Mouse (Mus musculus): ENCODE measurements at regions not wholly inside any gene's neighbourhood (a gene's known extent, or its start where the extent isn't known, plus 50 kb on each side); places are given as distances from the start of the nearest gene placed in this dataset.

- no peaks in the 10 kb centered on the region for H3K4me1 ChIP-seq (ENCODE audit: control insufficient read depth, insufficient read depth, low read length)
- no peak overlapping the region for H3K4me3 ChIP-seq (ENCODE audit: insufficient read depth, low read length)
- TF ChIP-seq POLR2A (IDR thresholded peaks at IDR 0.05; ENCODE audit: extremely low read depth, insufficient read depth, low read length) (no peak), CTCF (IDR thresholded peaks at IDR 0.05; ENCODE audit: extremely low read depth, insufficient read depth, low read length) (no peak)
- H3K27ac ChIP-seq (ENCODE audit: insufficient read depth, low read length): no peak overlapping the region
These were observed 182.6 kb downstream of the Ice1 start for GRCm38 (mm10) chr13:70454592-70455390.

DNA sequence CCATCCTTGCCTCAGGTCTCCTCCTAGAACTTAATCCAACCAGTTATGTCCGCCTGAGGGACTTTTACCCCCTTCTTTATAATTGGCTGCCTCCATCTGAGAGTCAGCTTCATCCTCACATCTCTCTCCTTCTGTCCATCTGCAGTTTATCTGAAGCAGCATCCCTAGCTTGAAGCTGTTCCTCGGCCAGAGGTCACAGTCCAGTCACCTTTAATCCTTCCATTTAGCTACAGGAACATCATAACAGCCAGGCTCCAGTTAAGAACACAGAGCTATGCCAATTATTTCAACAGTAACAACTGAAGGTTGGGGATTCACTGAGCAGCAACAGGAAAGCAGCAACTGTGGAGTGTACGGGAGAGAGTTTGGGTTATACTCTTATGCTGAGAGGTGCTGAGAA is 179.0 kb downstream of the Ice1 start:
- no peaks in the 10 kb centered on the region for H3K4me1 ChIP-seq (ENCODE audit: control insufficient read depth, insufficient read depth, low read length)
- TF ChIP-seq POLR2A (IDR thresholded peaks at IDR 0.05; ENCODE audit: extremely low read depth, insufficient read depth, low read length): no peak
- TF ChIP-seq CTCF (IDR thresholded peaks at IDR 0.05; ENCODE audit: extremely low read depth, insufficient read depth, low read length): no peak
- H3K27ac ChIP-seq (ENCODE audit: insufficient read depth, low read length): no peak overlapping the region
- no peak overlapping the region for H3K4me3 ChIP-seq (ENCODE audit: insufficient read depth, low read length)

DNA sequence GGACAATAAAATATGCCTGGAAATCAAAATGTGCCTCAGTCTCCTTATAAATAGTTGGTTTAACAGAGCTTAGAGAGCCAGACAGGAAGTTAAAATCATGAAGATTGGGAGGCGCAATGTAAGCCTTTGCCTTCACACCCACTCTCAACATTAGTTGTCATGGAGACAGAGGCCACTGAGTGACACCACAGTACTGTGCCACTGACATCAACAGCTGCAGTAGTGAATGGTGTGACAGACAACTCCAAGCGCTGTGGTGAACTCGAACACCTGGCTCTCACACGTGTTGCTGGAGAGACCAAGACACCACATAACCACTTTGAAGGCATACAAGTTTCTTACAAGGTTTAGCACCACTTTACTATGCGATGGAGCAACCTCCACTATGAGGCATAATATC is 172.4 kb downstream of the Ice1 start:
- TF ChIP-seq POLR2A (IDR thresholded peaks at IDR 0.05; ENCODE audit: extremely low read depth, insufficient read depth, low read length) (no peak), CTCF (IDR thresholded peaks at IDR 0.05; ENCODE audit: extremely low read depth, insufficient read depth, low read length) (no peak)
- Histone ChIP-seq H3K4me3 (ENCODE audit: insufficient read depth, low read length) (no peak overlapping the region), H3K4me1 (ENCODE audit: control insufficient read depth, insufficient read depth, low read length) (no peaks in the 10 kb centered on the region), H3K27ac (ENCODE audit: insufficient read depth, low read length) (no peak overlapping the region)

- TF ChIP-seq POLR2A (IDR thresholded peaks at IDR 0.05; ENCODE audit: extremely low read depth, insufficient read depth, low read length) (no peak), CTCF (IDR thresholded peaks at IDR 0.05; ENCODE audit: extremely low read depth, insufficient read depth, low read length) (no peak)
- H3K4me3 ChIP-seq (ENCODE audit: insufficient read depth, low read length): no peak overlapping the region
- no peak overlapping the region for H3K27ac ChIP-seq (ENCODE audit: insufficient read depth, low read length)
- 0 out of 2 replicates have a peak, but pooled peaks cover 1% of the 10 kb centered on the region for H3K4me1 ChIP-seq (ENCODE audit: control insufficient read depth, insufficient read depth, low read length)
These were observed 162.7 kb downstream of the Ice1 start for GRCm38 (mm10) chr13:70474746-70475145.

DNA sequence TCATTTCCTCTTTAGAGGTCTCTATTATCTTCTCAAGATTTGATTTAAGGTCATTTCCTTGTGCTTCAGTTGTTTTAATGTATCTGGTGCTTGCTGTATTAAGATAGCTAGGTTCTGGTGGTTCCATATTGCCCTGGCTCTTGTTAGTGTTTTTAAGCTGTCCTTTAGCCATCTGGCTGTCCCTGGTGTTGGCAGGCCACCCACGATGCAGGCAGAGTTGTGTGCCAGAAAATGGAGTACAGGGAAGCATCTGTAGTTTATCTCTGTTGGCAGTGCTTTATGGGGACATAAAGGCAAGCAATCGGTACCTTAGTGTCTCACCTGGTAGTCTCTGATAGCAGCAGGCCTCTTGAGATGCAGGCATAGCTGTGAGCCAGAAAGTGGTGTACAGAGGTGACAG is 162.1 kb downstream of the Ice1 start:
- H3K27ac ChIP-seq (ENCODE audit: insufficient read depth, low read length): no peak overlapping the region
- H3K4me3 ChIP-seq (ENCODE audit: insufficient read depth, low read length): no peak overlapping the region
- 0 out of 2 replicates have a peak, but pooled peaks cover 1% of the 10 kb centered on the region for H3K4me1 ChIP-seq (ENCODE audit: control insufficient read depth, insufficient read depth, low read length)
- TF ChIP-seq POLR2A (IDR thresholded peaks at IDR 0.05; ENCODE audit: extremely low read depth, insufficient read depth, low read length): no peak

GRCm38 (mm10) chr13:70499302-70499701 is 138.1 kb downstream of the Ice1 start:
- TF ChIP-seq POLR2A (IDR thresholded peaks at IDR 0.05; ENCODE audit: extremely low read depth, insufficient read depth, low read length): no peak
- TF ChIP-seq CTCF (IDR thresholded peaks at IDR 0.05; ENCODE audit: extremely low read depth, insufficient read depth, low read length): no peak
- Histone ChIP-seq H3K4me3 (ENCODE audit: insufficient read depth, low read length) (no peak overlapping the region), H3K4me1 (ENCODE audit: control insufficient read depth, insufficient read depth, low read length) (peaks cover 2% of the 10 kb centered on the region; the same call in 1 of the 2 replicates), H3K27ac (ENCODE audit: insufficient read depth, low read length) (no peak overlapping the region)

Data from cortical plate, adult 2 months (tissue).